Mouse (Mus musculus) forebrain, embryonic 12.5 days (tissue): ENCODE results near the gene Sirt5. TPM values are rescaled to one million over a fixed set of nuclear protein-coding genes. Genes with fewer than 3 reads are reported as not detected.

Source experiments
- ATAC-seq: fragments of 200-750 bp; cut with Nextera tagmentation; 2 replicates; pipeline ENCODE4 v1.8.0; 2017; ENCODE audit warnings: moderate TSS enrichment; ENCODE audit not compliant: low FRiP score
- H3K27ac ChIP-seq: fragments of 300-500 bp; sonication (generic); 2 replicates; pipeline ENCODE4 v1.5.1; 2016; ENCODE audit warnings: mild to moderate bottlenecking
- H3K27me3 ChIP-seq: fragments of 300-500 bp; sonication (generic); 2 replicates; pipeline ENCODE4 v1.6.1; 2016; ENCODE audit warnings: mild to moderate bottlenecking
- H3K36me3 ChIP-seq: fragments of 300-500 bp; sonication (generic); replicated peaks from 2 replicates; pipeline ENCODE4 v1.6.1; 2016; ENCODE audit warnings: mild to moderate bottlenecking
- H3K4me1 ChIP-seq: fragments of 300-500 bp; sonication (generic); 2 replicates; pipeline ENCODE4 v1.6.1; 2016
- H3K4me2 ChIP-seq: fragments of 300-500 bp; sonication (generic); 2 replicates; pipeline ENCODE4 v1.6.1; 2016; ENCODE audit warnings: mild to moderate bottlenecking, moderate library complexity
- H3K4me3 ChIP-seq: fragments of 300-500 bp; sonication (generic); replicated peaks from 2 replicates; pipeline ENCODE4 v1.5.1; 2016; ENCODE audit warnings: mild to moderate bottlenecking
- H3K9ac ChIP-seq: fragments of 300-500 bp; sonication (generic); 2 replicates; pipeline ENCODE4 v1.6.1; 2016; ENCODE audit warnings: mild to moderate bottlenecking
- H3K9me3 ChIP-seq: fragments of 300-500 bp; sonication (generic); 2 replicates; pipeline ENCODE4 v1.6.1; 2016
- WGBS: fragments of 180-500 bp; shearing (Covaris S2); methylation state at CpG from one replicate; pipeline ENCODE4 v1.1.7; 2016; 5-methylcytosine and 5-hydroxymethylcytosine counted together
- polyA plus RNA-seq: library from polyadenylated mRNA; unstranded; fragments of >200 nt; fragmentation: Nextera tagmentation; extraction: Ambion mirVana; gene quantifications from 2 replicates; pipeline ENCODE4 v1.2.1, GENCODE M21; 2016

Sirt5 gene
- polyA plus RNA-seq, 1 experiment from 2014 or later = 43.2 TPM

DNA sequence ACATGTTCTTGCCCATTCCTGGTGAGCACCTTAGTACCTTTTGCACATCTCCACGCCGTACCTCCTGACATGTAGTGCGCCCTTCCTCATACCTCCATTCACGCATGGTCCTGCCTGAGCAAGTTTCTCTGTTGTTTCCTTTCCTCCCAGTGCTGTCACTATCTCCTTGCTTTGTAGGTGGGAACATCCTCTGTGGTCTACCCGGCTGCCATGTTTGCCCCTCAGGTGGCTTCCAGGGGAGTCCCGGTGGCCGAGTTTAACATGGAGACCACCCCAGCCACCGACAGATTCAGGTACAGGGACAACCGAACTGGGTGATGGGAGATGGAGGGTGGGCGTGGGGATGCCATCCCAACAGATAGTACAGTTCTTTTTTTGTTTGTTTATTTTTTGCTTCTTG is 20.0 kb downstream of the Sirt5 start:
- Histone ChIP-seq H3K9ac (no peak overlapping the region), H3K9me3 (no peaks in the 10 kb centered on the region), H3K4me1 (no peaks in the 10 kb centered on the region), H3K4me2 (no peak overlapping the region), H3K27me3 (no peaks in the 10 kb centered on the region), H3K4me3 (no peak overlapping the region), H3K36me3 (peaks cover 12% of the 10 kb centered on the region; the same call in 1 of the 2 replicates), H3K27ac (no peak overlapping the region)
- ATAC-seq = no peak
- 96% methylated on average over 10 of the region's 10 CpGs for WGBS

DNA sequence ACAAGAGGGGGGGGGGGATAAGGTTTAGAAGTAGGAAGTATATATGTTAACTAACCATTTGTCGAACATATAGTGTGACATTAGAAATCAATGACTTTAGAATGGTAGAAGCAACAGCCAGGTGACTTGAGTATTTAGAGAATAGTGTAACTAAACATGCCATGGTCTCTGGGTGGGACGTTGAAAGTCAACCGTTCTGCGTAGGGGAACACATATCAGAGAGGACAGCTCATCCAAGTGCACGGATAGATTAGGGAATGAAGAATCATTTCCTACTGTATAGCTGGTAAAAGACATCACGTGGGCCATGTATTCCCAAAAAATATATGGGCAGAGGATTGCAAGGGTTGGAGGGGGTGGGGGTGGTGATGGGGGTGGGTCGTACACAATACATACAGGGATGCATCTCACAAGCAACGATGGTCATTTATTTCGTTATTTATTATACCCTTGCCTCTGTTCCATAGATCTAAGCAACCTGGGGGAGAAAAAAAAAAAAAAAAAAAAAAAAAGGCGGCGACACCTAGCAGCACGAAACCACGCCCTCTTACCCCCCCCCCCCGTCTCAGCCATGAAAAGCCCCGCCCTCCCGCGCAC is 32.5 kb downstream of the Sirt5 start:
- Histone ChIP-seq H3K9me3 (no peaks in the 10 kb centered on the region), H3K4me3 (peak overlapping the region; percentile 90), H3K4me1 (peaks cover 11% of the 10 kb centered on the region), H3K27ac (peak overlapping the region; percentile 97; the same call in 1 of the 2 replicates), H3K27me3 (no peaks in the 10 kb centered on the region), H3K36me3 (peaks cover 46% of the 10 kb centered on the region), H3K9ac (peak overlapping the region; percentile 86; the same call in 1 of the 2 replicates), H3K4me2 (peak overlapping the region; percentile 78)
- no peak; the same call in 1 of the 2 replicates for ATAC-seq
- 47% methylated on average over 15 of the region's 17 CpGs for WGBS

DNA sequence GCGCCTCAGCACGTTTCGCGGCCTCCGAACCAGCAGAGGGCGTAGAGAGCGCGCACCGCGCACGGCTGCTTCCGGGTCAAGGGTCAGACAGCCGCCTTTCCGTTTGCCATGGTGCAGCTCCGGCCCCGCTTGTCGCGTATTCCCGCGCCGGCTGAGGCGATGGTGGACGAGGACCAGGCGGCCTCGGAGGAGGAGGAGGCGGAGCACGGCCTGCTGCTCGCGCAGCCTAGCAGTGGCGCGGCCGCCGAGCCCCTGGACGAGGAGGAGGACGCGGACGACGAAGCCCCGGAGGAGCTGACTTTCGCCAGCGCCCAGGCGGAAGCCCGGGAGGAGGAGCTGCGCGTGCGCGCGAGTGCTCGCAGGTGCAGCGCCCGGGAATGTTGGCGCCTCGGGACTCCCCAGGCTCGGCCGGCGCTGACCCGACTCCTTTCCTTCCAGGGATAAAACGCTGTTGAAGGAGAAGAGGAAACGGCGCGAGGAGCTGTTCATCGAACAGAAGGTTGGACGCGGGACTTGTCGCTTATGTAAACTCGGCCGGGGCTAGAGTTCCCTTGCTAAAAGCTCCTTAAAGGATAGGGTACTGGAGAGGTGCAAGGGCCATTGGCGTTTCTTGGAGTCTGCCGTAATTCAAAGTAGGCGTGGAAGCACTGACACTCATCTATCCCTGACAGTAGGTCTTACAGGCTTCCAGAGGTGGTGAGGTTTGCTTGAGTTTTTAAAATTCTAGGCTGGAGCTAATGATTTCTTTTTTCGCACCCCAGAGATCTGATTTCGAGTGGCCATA is 33.2 kb downstream of the Sirt5 start, which contains the start of gene Nol7:
TSS of gene Nol7 (plus strand) at position 94 of the 784 bp plus-strand sequence.
- peak; percentile 93 for ATAC-seq
- Histone ChIP-seq H3K4me1 (peaks cover 11% of the 10 kb centered on the region), H3K4me3 (peak within 1 kb of the TSS; percentile 90), H3K27ac (peak within 1 kb of the TSS; percentile 97), H3K9me3 (no peaks in the 10 kb centered on the region), H3K36me3 (peaks cover 52% of the 10 kb centered on the region), H3K27me3 (no peaks in the 10 kb centered on the region), H3K4me2 (peak within 1 kb of the TSS; percentile 78), H3K9ac (peak within 1 kb of the TSS; percentile 86)
- WGBS = 1% methylated on average over 69 of the region's 72 CpGs

DNA sequence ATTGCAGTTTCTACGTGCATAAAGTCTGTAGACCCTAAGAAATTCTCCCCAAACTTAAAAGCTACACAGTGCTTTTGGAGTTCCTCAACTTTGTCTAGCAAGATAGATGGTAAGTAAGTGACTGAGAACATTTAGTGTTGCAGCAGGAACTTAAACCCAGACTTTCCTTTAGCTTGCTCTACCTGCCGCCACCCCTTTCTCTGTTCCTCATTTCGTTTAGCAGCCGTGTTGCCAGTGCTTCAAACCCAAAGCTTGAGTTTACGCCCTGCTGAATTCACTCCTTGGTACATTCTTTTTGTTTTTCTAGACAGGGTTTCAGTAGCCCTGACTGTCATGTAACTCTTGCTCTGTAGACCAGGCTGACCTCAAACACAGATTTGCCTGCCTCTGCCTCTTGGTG is 34.3 kb downstream of the Sirt5 start:
- H3K36me3 ChIP-seq = peaks cover 51% of the 10 kb centered on the region
- H3K4me3 ChIP-seq = peak overlapping the region; percentile 90
- no peak overlapping the region for H3K9ac ChIP-seq
- H3K4me1 ChIP-seq = peaks cover 11% of the 10 kb centered on the region
- H3K9me3 ChIP-seq = no peaks in the 10 kb centered on the region
- no peak overlapping the region for H3K27ac ChIP-seq
- no peak for ATAC-seq
- no peaks in the 10 kb centered on the region for H3K27me3 ChIP-seq
- 91% methylated on average over 5 of the region's 5 CpGs for WGBS
- peak overlapping the region; percentile 78 for H3K4me2 ChIP-seq

DNA sequence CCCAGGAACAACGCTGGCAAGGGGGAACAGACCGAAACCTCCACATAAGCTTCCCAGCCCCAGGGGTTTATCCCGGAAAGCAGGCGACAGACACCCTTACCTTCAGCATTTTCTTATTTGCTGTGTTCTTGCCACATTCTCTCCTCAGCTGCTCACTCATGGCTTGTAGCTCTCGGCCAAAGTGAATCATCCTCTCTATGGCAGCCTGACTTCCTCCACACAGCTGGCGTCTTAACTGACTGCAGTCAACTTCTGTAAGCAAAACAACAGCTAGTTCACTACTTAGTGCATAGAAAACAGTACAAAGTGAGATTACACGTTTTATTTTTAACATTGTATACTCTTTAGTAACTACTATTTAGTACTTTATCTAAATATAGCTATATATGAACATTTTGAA is 47.0 kb downstream of the Sirt5 start:
- Histone ChIP-seq H3K4me1 (no peaks in the 10 kb centered on the region), H3K27me3 (no peaks in the 10 kb centered on the region), H3K4me3 (no peak overlapping the region), H3K9ac (no peak overlapping the region), H3K9me3 (no peaks in the 10 kb centered on the region), H3K4me2 (no peak overlapping the region), H3K27ac (no peak overlapping the region), H3K36me3 (peaks cover 64% of the 10 kb centered on the region)
- no peak for ATAC-seq
- WGBS = 91% methylated on average over 7 of the region's 7 CpGs

DNA sequence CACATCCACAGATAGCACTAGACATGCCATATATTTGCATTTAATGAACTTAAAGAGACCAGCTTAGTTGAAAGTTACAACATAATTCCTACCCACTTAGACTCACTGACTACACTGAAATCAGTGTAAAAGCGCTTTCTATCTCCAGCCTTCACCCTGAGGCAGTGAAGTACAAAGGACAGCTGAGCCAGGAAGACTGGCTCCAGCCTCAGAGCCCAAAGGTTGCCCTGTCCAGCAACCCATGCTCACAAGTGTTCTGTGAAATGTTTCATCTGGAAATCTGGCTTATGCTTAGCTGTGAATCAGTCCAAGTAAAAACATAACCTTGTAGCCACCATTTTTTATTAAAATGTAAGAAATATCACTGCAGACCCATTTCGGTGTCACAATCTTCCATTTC is 48.3 kb downstream of the Sirt5 start:
- Histone ChIP-seq H3K4me2 (no peak overlapping the region), H3K36me3 (peaks cover 57% of the 10 kb centered on the region), H3K9me3 (no peaks in the 10 kb centered on the region), H3K9ac (no peak overlapping the region), H3K27ac (no peak overlapping the region), H3K4me3 (no peak overlapping the region), H3K4me1 (no peaks in the 10 kb centered on the region), H3K27me3 (no peaks in the 10 kb centered on the region)
- WGBS = 92% methylated on average over 2 of the region's 2 CpGs
- ATAC-seq = no peak

DNA sequence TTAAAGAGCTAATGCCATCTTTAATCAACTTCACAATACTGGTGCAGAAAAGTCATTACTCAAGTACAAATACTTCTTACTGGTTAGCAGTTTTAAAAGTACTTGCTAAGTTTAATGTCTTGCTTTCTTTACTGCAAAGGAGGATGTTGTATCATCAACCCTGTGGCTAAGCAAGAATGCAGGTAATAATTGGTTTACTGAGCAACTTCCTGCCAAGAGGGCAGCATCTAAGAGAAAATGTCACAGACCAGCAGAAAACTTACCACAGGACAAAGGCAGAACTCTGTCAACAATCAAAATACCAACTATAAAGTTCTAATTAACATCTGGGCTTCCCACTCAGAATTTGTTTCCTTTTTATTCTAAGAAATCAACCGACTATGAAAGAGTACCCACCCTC is 50.0 kb downstream of the Sirt5 start:
- Histone ChIP-seq H3K36me3 (peaks cover 70% of the 10 kb centered on the region), H3K9me3 (no peaks in the 10 kb centered on the region), H3K4me3 (no peak overlapping the region), H3K4me2 (no peak overlapping the region), H3K27ac (no peak overlapping the region), H3K27me3 (no peaks in the 10 kb centered on the region), H3K9ac (no peak overlapping the region), H3K4me1 (no peaks in the 10 kb centered on the region)
- WGBS = 81% methylated on average over 1 of the region's 1 CpGs
- ATAC-seq = no peak

DNA sequence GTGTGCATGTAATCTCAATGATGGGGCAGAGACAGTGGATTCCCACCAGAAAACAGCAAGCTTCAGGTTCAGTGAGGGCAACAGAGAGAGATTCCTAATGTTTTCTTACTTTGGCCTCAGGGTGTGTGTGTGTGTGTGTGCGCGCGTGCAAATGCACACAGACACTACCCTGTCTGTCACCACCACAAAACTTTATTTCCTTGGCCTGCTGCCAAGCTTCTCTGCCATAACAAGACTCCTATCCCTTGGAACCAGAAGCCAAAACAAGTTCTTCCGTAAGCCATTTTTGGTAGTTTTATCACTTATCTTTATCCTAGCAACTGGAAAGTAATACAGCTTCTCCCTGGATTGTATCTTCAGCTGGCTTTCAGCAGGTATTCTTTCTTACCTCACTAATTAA is 63.1 kb downstream of the Sirt5 start:
- Histone ChIP-seq H3K36me3 (peaks cover 15% of the 10 kb centered on the region), H3K4me3 (no peak overlapping the region), H3K27me3 (no peaks in the 10 kb centered on the region), H3K27ac (no peak overlapping the region), H3K4me1 (no peaks in the 10 kb centered on the region), H3K9ac (no peak overlapping the region), H3K4me2 (no peak overlapping the region), H3K9me3 (no peaks in the 10 kb centered on the region)
- ATAC-seq = no peak
- WGBS = 96% methylated on average over 4 of the region's 4 CpGs

DNA sequence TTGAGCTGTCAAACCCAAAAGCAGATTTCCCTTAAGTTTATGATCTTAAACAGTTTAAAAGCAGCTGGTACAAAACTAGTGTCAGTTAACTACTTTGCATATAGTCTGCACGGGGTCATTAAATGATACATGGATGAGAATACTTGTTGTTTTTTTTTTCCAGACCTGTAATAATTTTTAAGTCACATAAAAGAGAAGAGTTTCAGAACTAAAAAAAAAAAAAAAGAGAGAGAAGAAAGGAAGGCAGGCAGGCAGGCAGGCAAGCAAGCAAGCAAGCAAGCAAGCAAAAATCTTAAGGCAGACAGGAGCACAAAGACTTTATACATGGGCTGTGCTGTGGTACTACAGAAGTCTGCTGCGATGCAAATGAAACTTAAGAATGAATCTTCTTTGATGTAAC is 68.1 kb downstream of the Sirt5 start:
- WGBS = 94% methylated on average over 2 of the region's 2 CpGs
- peaks cover 5% of the 10 kb centered on the region for H3K36me3 ChIP-seq

DNA sequence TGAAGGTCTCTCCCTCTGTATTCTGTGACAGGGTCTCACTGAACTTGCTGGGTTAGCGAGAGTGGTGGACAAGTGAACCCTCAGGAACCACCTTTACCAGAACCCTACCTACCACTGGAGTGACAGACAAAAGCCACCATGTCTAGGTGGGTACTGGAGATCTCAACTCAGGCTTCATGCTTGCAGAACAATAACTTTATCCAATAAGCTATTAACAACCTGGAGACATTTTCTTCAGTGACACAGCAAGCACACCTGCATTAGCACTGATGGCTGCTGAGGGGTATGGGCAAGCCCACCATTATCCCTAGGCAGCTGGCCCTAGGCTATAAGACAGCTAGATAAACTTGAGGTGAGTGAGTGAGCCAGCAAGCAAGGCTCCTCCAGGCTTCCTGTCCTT is 75.1 kb downstream of the Sirt5 start:
- no peak overlapping the region for H3K9ac ChIP-seq
- H3K4me2 ChIP-seq = no peak overlapping the region
- no peaks in the 10 kb centered on the region for H3K36me3 ChIP-seq
- no peak overlapping the region for H3K27ac ChIP-seq
- H3K4me3 ChIP-seq = no peak overlapping the region
- H3K4me1 ChIP-seq = no peaks in the 10 kb centered on the region
- H3K9me3 ChIP-seq = no peaks in the 10 kb centered on the region
- ATAC-seq = no peak
- WGBS = 88% methylated on average over 1 of the region's 1 CpGs
- no peaks in the 10 kb centered on the region for H3K27me3 ChIP-seq

More for the DNA sequence above, 68.1 kb downstream of the Sirt5 start:
- ATAC-seq = no peak
- Histone ChIP-seq H3K27ac (no peak overlapping the region), H3K9ac (no peak overlapping the region), H3K27me3 (no peaks in the 10 kb centered on the region), H3K4me1 (no peaks in the 10 kb centered on the region), H3K9me3 (no peaks in the 10 kb centered on the region), H3K4me3 (no peak overlapping the region), H3K4me2 (no peak overlapping the region)

DNA sequence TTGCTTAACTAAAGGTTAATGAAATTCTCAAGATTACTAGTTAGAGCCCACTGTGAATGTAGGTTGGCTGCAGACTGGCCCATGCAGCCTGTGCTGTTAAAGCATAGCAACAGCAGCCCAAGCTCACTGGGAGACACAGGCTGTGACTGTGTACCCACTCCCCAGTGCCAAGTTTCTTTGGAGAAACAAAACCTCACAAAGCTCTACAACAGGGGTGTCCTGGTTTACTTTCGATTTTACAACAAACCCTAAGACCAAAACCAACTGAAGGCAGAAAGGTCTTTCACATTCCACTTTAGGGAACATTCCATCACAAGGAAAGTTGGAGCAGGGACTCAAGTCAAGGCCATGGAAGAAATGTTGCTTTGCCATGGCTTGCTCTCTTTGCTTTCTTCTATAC is 77.3 kb downstream of the Sirt5 start:
- 89% methylated on average over 1 of the region's 1 CpGs for WGBS
- ATAC-seq = no peak
- no peak overlapping the region for H3K27ac ChIP-seq

DNA sequence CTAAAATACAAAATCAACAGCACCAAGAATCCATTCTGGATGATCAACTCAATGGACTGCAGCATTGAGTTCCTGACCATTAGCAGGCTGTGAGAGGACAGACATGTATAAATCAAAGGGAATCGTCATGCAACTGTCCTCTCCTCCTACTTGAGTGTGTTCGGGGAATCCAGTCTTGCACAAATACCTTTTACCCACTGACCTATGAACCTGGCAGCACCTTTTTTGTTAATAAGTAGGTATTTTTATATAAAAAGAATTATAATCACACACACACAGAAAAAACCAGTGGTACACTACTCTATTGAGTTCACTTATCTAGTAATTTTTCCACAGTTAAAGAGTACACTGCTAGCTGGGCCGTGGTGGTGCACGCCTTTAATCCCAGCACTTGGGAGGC is 78.4 kb downstream of the Sirt5 start:
- no peak overlapping the region for H3K27ac ChIP-seq
- H3K4me3 ChIP-seq = no peak overlapping the region
- no peak for ATAC-seq
- peaks cover 10% of the 10 kb centered on the region for H3K4me1 ChIP-seq
- no peaks in the 10 kb centered on the region for H3K27me3 ChIP-seq
- H3K9ac ChIP-seq = no peak overlapping the region
- no peak overlapping the region for H3K4me2 ChIP-seq
- no peaks in the 10 kb centered on the region for H3K9me3 ChIP-seq
- 96% methylated on average over 4 of the region's 4 CpGs for WGBS
- H3K36me3 ChIP-seq = no peaks in the 10 kb centered on the region

More for the DNA sequence above, 77.3 kb downstream of the Sirt5 start:
- Histone ChIP-seq H3K9me3 (no peaks in the 10 kb centered on the region), H3K27me3 (no peaks in the 10 kb centered on the region), H3K4me1 (peaks cover 9% of the 10 kb centered on the region), H3K4me2 (no peak overlapping the region), H3K36me3 (no peaks in the 10 kb centered on the region), H3K9ac (no peak overlapping the region), H3K4me3 (no peak overlapping the region)

DNA sequence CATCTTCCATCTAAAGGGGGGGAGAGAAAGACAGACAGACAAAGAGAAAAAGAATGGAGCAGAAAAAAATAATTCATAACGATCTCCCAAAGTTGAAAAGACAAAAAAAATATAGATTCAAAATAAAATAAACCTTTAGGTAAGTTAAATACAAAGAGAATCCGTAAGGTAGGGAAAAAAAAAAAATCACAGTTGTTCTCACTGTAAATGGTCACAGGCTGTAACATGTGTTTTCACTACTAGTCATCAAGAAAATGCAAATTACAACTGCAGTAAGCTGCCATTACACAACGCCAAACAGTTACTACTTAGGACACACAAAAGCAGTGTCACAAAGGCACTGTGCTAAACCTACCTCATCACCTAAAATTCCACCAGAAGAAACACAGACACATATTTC is 79.4 kb downstream of the Sirt5 start:
- 89% methylated on average over 3 of the region's 3 CpGs for WGBS

More for the DNA sequence above, 79.4 kb downstream of the Sirt5 start:
- Histone ChIP-seq H3K9me3 (no peaks in the 10 kb centered on the region), H3K36me3 (no peaks in the 10 kb centered on the region), H3K9ac (no peak overlapping the region), H3K4me2 (no peak overlapping the region), H3K27me3 (no peaks in the 10 kb centered on the region), H3K27ac (no peak overlapping the region), H3K4me1 (peaks cover 10% of the 10 kb centered on the region), H3K4me3 (no peak overlapping the region)
- no peak for ATAC-seq
